Mouse (Mus musculus): ENCODE measurements around the gene Cdh12. TPM values are rescaled to one million over a fixed set of nuclear protein-coding genes. Genes with fewer than 3 reads are reported as not detected.

The Cdh12 gene
- total and polyA plus RNA-seq, 3 experiments = 0.13 to 0.16 TPM; not detected in 1

GRCm38 (mm10) chr15:21437924-21438323, 988.9 kb downstream of the Cdh12 start:
- Histone ChIP-seq H3K79me2 (replicated peaks; ENCODE audit: control insufficient read depth, extremely low read depth, insufficient read depth, poor library complexity, severe bottlenecking) (no peaks in the 10 kb centered on the region), H3K4me2 (ENCODE audit: insufficient read depth, low read depth, poor library complexity, severe bottlenecking) (no peak overlapping the region), H3K9ac (ENCODE audit: insufficient read depth, low read depth) (no peak overlapping the region), H3K4me3 (replicated peaks in 1 of 3; ENCODE audit: low read depth in 2 of 3, low read length in 2 of 3, poor library complexity in 1 of 3) (no peak overlapping the region), H3K36me3 (replicated peaks in 1 of 2; ENCODE audit: control insufficient read depth in 1 of 2, insufficient read depth in 1 of 2, low read length in 1 of 2) (no peaks in the 10 kb centered on the region), H3K9me3 (replicated peaks; ENCODE audit: low read length) (no peaks in the 10 kb centered on the region), H3K4me1 (ENCODE audit: control insufficient read depth in 1 of 2, insufficient read depth in 2 of 2) (peaks cover 0 to 5% of the 10 kb centered on the region in 2 experiments; a peak in 1 of 4 replicates), H3K27ac (ENCODE audit: insufficient read depth, low read depth) (no peak overlapping the region), H3K27me3 (replicated peaks) (no peaks in the 10 kb centered on the region)
- no peak for DNase-seq (ENCODE audit: extremely low read depth)
- in situ Hi-C loops (cut with MboI; ENCODE audit: low pct_ligation_motif_present, low pct_unique_long_range_greater_than_20kb, low sequenced_read_pairs) = no loop called here
- TF ChIP-seq KAT2A (IDR thresholded peaks at IDR 0.05; ENCODE audit: insufficient replicate concordance, low read length) (no peak), ZKSCAN1 (IDR thresholded peaks at IDR 0.05; ENCODE audit: borderline replicate concordance, low read depth, low read length) (no peak), MXI1 (IDR thresholded peaks at IDR 0.05; ENCODE audit: low read depth, low read length) (no peak), IRF4 (IDR thresholded peaks at IDR 0.05; ENCODE audit: low read depth, low read length) (no peak), ETS1 (conservative IDR thresholded peaks at IDR 0.05; ENCODE audit: low read depth, low read length) (no peak), CHD1 (IDR thresholded peaks at IDR 0.05; ENCODE audit: low read depth, low read length) (no peak), JUND (conservative IDR thresholded peaks at IDR 0.05; ENCODE audit: low read depth, low read length) (no peak), CHD2 (IDR thresholded peaks at IDR 0.05; ENCODE audit: low read length) (no peak), MYC (IDR thresholded peaks at IDR 0.05; ENCODE audit: low read depth, low read length) (no peak), CTCF (conservative IDR thresholded peaks at IDR 0.05 in 1 of 2, IDR thresholded peaks at IDR 0.05 in 1 of 2; ENCODE audit: low read depth in 2 of 2, low read length in 2 of 2) (no peak), MEF2A (IDR thresholded peaks at IDR 0.05; ENCODE audit: borderline replicate concordance, low read depth, low read length) (no peak), USF1 (IDR thresholded peaks at IDR 0.05; ENCODE audit: low read depth, low read length) (no peak), MAFK (IDR thresholded peaks at IDR 0.05; ENCODE audit: insufficient replicate concordance, low read length) (no peak), ZNF384 (IDR thresholded peaks at IDR 0.05; ENCODE audit: low read depth, low read length) (no peak), SIN3A (IDR thresholded peaks at IDR 0.05; ENCODE audit: low read length) (no peak), BHLHE40 (IDR thresholded peaks at IDR 0.05; ENCODE audit: low read depth, low read length) (no peak)
- dilution Hi-C loops (cut with MboI; ENCODE audit: extremely low pct_ligation_motif_present, extremely low pct_unique_long_range_greater_than_20kb, low sequenced_read_pairs) = no loop called here

GRCm38 (mm10) chr15:21458098-21458497, 1009.0 kb downstream of the Cdh12 start:
- in situ Hi-C loops (cut with MboI; ENCODE audit: low pct_ligation_motif_present, low pct_unique_long_range_greater_than_20kb, low sequenced_read_pairs) (no loop called here), dilution Hi-C loops (cut with MboI; ENCODE audit: extremely low pct_ligation_motif_present, extremely low pct_unique_long_range_greater_than_20kb, low sequenced_read_pairs) (no loop called here)
- TF ChIP-seq JUN (IDR thresholded peaks at IDR 0.05; ENCODE audit: insufficient read depth, low read depth, low read length) = no peak
- TF ChIP-seq UBTF (IDR thresholded peaks at IDR 0.05; ENCODE audit: low read depth, low read length) = no peak
- no peak for TF ChIP-seq MXI1 (IDR thresholded peaks at IDR 0.05; ENCODE audit: low read depth, low read length)
- TF ChIP-seq ELF1 (IDR thresholded peaks at IDR 0.05; ENCODE audit: low read depth, low read length) = no peak
- no peak for TF ChIP-seq CHD1 (IDR thresholded peaks at IDR 0.05; ENCODE audit: low read depth, low read length)
- no peaks in the 10 kb centered on the region for H3K79me2 ChIP-seq (replicated peaks; ENCODE audit: control insufficient read depth, extremely low read depth, insufficient read depth, poor library complexity, severe bottlenecking)
- H3K4me1 ChIP-seq (ENCODE audit: control insufficient read depth in 1 of 2, insufficient read depth in 2 of 2) = no peaks in the 10 kb centered on the region
- H3K27ac ChIP-seq (ENCODE audit: insufficient read depth, low read depth) = no peak overlapping the region
- H3K9ac ChIP-seq (ENCODE audit: insufficient read depth, low read depth) = no peak overlapping the region
- no peak overlapping the region for H3K4me2 ChIP-seq (ENCODE audit: insufficient read depth, low read depth, poor library complexity, severe bottlenecking)
- H3K36me3 ChIP-seq (replicated peaks in 1 of 2; ENCODE audit: control insufficient read depth in 1 of 2, insufficient read depth in 1 of 2, low read length in 1 of 2) = no peaks in the 10 kb centered on the region
- no peaks in the 10 kb centered on the region for H3K9me3 ChIP-seq (replicated peaks; ENCODE audit: low read length)
- no peaks in the 10 kb centered on the region for H3K27me3 ChIP-seq (replicated peaks)
- no peak overlapping the region for H3K4me3 ChIP-seq (replicated peaks in 1 of 3; ENCODE audit: low read depth in 2 of 3, low read length in 2 of 3, poor library complexity in 1 of 3)
- DNase-seq (ENCODE audit: extremely low read depth) = no peak
